Mouse (Mus musculus) spleen, postnatal 10 days (tissue): ENCODE data around the gene Adap1.
A peak's percentile ranks its signal among the peaks of the same experiment; 100 is the strongest.
"Not testable (repeated sequence)": the region's sequence is repeated elsewhere in the genome, so short reads cannot be mapped to it uniquely, and the experiment has no call there.

Experiments used
- DNase-seq, 2 experiments: peaks; one replicate each; pipeline ENCODE4 v3.0.0; 2021 to 2022; ENCODE audit warnings: low spot score in 2 of 2

The Adap1 gene

GRCm38 (mm10) chr5:139351134-139351533 is 25.7 kb upstream of the Adap1 start, which contains the start of gene Cox19:
Cox19 (minus strand) TSS chr5:139351418.
- no peak for DNase-seq

- no peak for DNase-seq
Measured at GRCm38 (mm10) chr5:139349713-139350112, 24.3 kb upstream of the Adap1 start.

GRCm38 (mm10) chr5:139347225-139347624 is 21.8 kb upstream of the Adap1 start:
- DNase-seq = no peak

GRCm38 (mm10) chr5:139345364-139345714 is 19.9 kb upstream of the Adap1 start:
- DNase-seq = no peak

- peak; percentile 96 to 99 for DNase-seq
Measured at GRCm38 (mm10) chr5:139344687-139345363, 19.4 kb upstream of the Adap1 start.

- peak; percentile 77 to 90 for DNase-seq
Measured at GRCm38 (mm10) chr5:139344021-139344686, 18.7 kb upstream of the Adap1 start.

GRCm38 (mm10) chr5:139338891-139339290 is 13.5 kb upstream of the Adap1 start:
- no peak for DNase-seq

- DNase-seq = no peak
Measured at GRCm38 (mm10) chr5:139338403-139338802, 13.0 kb upstream of the Adap1 start.

GRCm38 (mm10) chr5:139337826-139338370 is 12.5 kb upstream of the Adap1 start:
- no peak for DNase-seq

GRCm38 (mm10) chr5:139335634-139336033 is 10.2 kb upstream of the Adap1 start:
- no peak for DNase-seq

GRCm38 (mm10) chr5:139334394-139334793 is 9.0 kb upstream of the Adap1 start:
- DNase-seq = not testable (repeated sequence)

- no peak for DNase-seq
Measured at GRCm38 (mm10) chr5:139333301-139334013, 8.0 kb upstream of the Adap1 start.

GRCm38 (mm10) chr5:139332590-139333272 is 7.3 kb upstream of the Adap1 start:
- DNase-seq = no peak

- DNase-seq = peak; percentile 82 to 86
Measured at GRCm38 (mm10) chr5:139331742-139332141, 6.3 kb upstream of the Adap1 start.

GRCm38 (mm10) chr5:139330766-139331165 is 5.3 kb upstream of the Adap1 start:
- DNase-seq = no peak

GRCm38 (mm10) chr5:139327634-139328020 is 2.2 kb upstream of the Adap1 start:
- no peak for DNase-seq

- no peak for DNase-seq
Measured at GRCm38 (mm10) chr5:139326986-139327633, 1.7 kb upstream of the Adap1 start.

GRCm38 (mm10) chr5:139326111-139326696 is 782 bp upstream of the Adap1 start:
- no peak for DNase-seq

GRCm38 (mm10) chr5:139324691-139325394 is 579 bp downstream of the Adap1 start:
- DNase-seq = peak; percentile 45 to 67

- DNase-seq = no peak
Measured at GRCm38 (mm10) chr5:139324045-139324491, 1.4 kb downstream of the Adap1 start.
